Mouse (Mus musculus): ENCODE data around the gene Hils1.
"Not testable (repeated sequence)": the region's sequence is repeated elsewhere in the genome, so short reads cannot be mapped to it uniquely, and the experiment has no call there.

Hils1 gene

GRCm38 (mm10) chr11:94955103-94955502 is 12.3 kb upstream of the Hils1 start:
- DNase-seq (ENCODE audit: low spot score), result no peak

GRCm38 (mm10) chr11:94957693-94958064 is 9.7 kb upstream of the Hils1 start:
- no peak for DNase-seq (ENCODE audit: low spot score)

GRCm38 (mm10) chr11:94958065-94958858 is 9.1 kb upstream of the Hils1 start:
- no peak for DNase-seq (ENCODE audit: low spot score)

GRCm38 (mm10) chr11:94962534-94963101 is 4.8 kb upstream of the Hils1 start:
- no peak for DNase-seq (ENCODE audit: low spot score)

- DNase-seq (ENCODE audit: low spot score), result no peak
Measured at GRCm38 (mm10) chr11:94968187-94968586, 794 bp downstream of the Hils1 start.

- not testable (repeated sequence) for DNase-seq (ENCODE audit: low spot score)
Measured at GRCm38 (mm10) chr11:94969709-94970108, 2.3 kb downstream of the Hils1 start.

GRCm38 (mm10) chr11:94970210-94970943 is 3.0 kb downstream of the Hils1 start:
- no peak for DNase-seq (ENCODE audit: low spot score)

- DNase-seq (ENCODE audit: low spot score), result no peak
Measured at GRCm38 (mm10) chr11:94971895-94972615, 4.7 kb downstream of the Hils1 start.

- DNase-seq (ENCODE audit: low spot score), result no peak
Measured at GRCm38 (mm10) chr11:94972887-94973286, 5.5 kb downstream of the Hils1 start.

- DNase-seq (ENCODE audit: low spot score), result no peak
Measured at GRCm38 (mm10) chr11:94973313-94973712, 5.9 kb downstream of the Hils1 start.

GRCm38 (mm10) chr11:94974951-94975350 is 7.6 kb downstream of the Hils1 start:
- no peak for DNase-seq (ENCODE audit: low spot score)

- DNase-seq (ENCODE audit: low spot score), result no peak
Measured at GRCm38 (mm10) chr11:94976199-94976598, 8.8 kb downstream of the Hils1 start, which contains the start of gene Sgca. Gene Sgca, minus strand, starts transcription at chr11:94976327.

- DNase-seq (ENCODE audit: low spot score), result no peak
Measured at GRCm38 (mm10) chr11:94978178-94978915, 11.0 kb downstream of the Hils1 start.

- DNase-seq (ENCODE audit: low spot score), result peak; percentile 86
Measured at GRCm38 (mm10) chr11:94978947-94979346, 11.6 kb downstream of the Hils1 start.

- DNase-seq (ENCODE audit: low spot score), result no peak
Measured at GRCm38 (mm10) chr11:94979462-94980179, 12.2 kb downstream of the Hils1 start.

GRCm38 (mm10) chr11:94985140-94985539 is 17.7 kb downstream of the Hils1 start:
- no peak for DNase-seq (ENCODE audit: low spot score)

GRCm38 (mm10) chr11:94985822-94986221 is 18.4 kb downstream of the Hils1 start:
- DNase-seq (ENCODE audit: low spot score), result no peak

- DNase-seq (ENCODE audit: low spot score), result no peak
Measured at GRCm38 (mm10) chr11:94986435-94986834, 19.0 kb downstream of the Hils1 start.

GRCm38 (mm10) chr11:94987341-94987740 is 19.9 kb downstream of the Hils1 start:
- no peak for DNase-seq (ENCODE audit: low spot score)

GRCm38 (mm10) chr11:94987851-94988250 is 20.5 kb downstream of the Hils1 start:
- DNase-seq (ENCODE audit: low spot score), result no peak
